Mouse (Mus musculus) hindbrain, embryonic 15.5 days (tissue): ENCODE data around the gene Gm10639. TPM values are rescaled to one million over a fixed set of nuclear protein-coding genes. Genes with fewer than 3 reads are reported as not detected.
"Not testable (repeated sequence)": the region's sequence is repeated elsewhere in the genome, so short reads cannot be mapped to it uniquely, and the experiment has no call there.

Experiments
- ATAC-seq: fragments of 200-750 bp; cut with Nextera tagmentation; 2 replicates; pipeline ENCODE4 v1.8.0; 2017; ENCODE audit warnings: low read depth, moderate number of reproducible peaks, moderate TSS enrichment; ENCODE audit not compliant: low FRiP score
- H3K27ac ChIP-seq: fragments of 300-500 bp; sonication (generic); replicated peaks from 2 replicates; pipeline ENCODE4 v1.5.1; 2015; ENCODE audit warnings: mild to moderate bottlenecking, inconsistent platforms
- H3K27me3 ChIP-seq: fragments of 300-500 bp; sonication (generic); 2 replicates; pipeline ENCODE4 v1.6.1; 2015; ENCODE audit warnings: control low read depth, inconsistent platforms
- H3K36me3 ChIP-seq: fragments of 300-500 bp; sonication (generic); 2 replicates; pipeline ENCODE4 v1.6.1; 2015; ENCODE audit warnings: control low read depth, inconsistent platforms
- H3K4me1 ChIP-seq: fragments of 300-500 bp; sonication (generic); replicated peaks from 2 replicates; pipeline ENCODE4 v1.6.1; 2015; ENCODE audit warnings: control low read depth, inconsistent platforms
- H3K4me2 ChIP-seq: fragments of 300-500 bp; sonication (generic); 2 replicates; pipeline ENCODE4 v1.6.1; 2015; ENCODE audit warnings: moderate library complexity, mild to moderate bottlenecking, inconsistent platforms
- H3K4me3 ChIP-seq: fragments of 300-500 bp; sonication (generic); 2 replicates; pipeline ENCODE4 v1.5.1; 2015; ENCODE audit warnings: mild to moderate bottlenecking, inconsistent platforms
- H3K9ac ChIP-seq: fragments of 300-500 bp; sonication (generic); 2 replicates; pipeline ENCODE4 v1.6.1; 2015; ENCODE audit warnings: inconsistent platforms
- H3K9me3 ChIP-seq: fragments of 300-500 bp; sonication (generic); 2 replicates; pipeline ENCODE4 v1.6.1; 2016; ENCODE audit warnings: control low read depth, inconsistent platforms
- WGBS: fragments of 180-500 bp; shearing (Covaris S2); methylation state at CpG from one replicate; pipeline ENCODE4 v1.1.7; 2015; 5-methylcytosine and 5-hydroxymethylcytosine counted together
- polyA plus RNA-seq: library from polyadenylated mRNA; unstranded; fragments of >200 nt; fragmentation: Nextera tagmentation; extraction: Ambion mirVana; gene quantifications from 2 replicates; pipeline ENCODE4 v1.2.1, GENCODE M21; 2015

Gm10639 gene
- polyA plus RNA-seq, 1 experiment from 2014 or later = not detected

DNA sequence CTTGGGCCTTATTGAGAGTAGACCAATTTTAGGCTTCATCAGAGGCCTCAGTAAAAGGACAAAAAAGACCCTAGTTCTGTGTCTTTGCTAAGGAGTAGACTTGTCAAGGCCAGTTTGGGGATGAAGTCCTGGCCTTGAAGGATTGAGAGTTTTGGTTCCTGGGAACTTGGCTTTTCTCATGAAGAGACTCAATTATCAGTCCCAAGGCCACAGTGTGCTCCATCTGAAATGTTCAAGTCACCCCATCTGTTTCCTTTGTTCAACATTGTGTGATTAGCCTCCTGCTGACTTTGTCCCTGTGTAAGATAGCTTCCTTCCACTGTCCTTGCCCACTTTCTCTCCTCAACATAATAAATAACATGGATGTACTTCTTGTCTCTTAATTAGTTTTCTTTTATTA is 60.3 kb downstream of the Gm10639 start:
- H3K4me1 ChIP-seq, H3K27me3 ChIP-seq, H3K9ac ChIP-seq, H3K9me3 ChIP-seq, H3K4me2 ChIP-seq, ATAC-seq, H3K4me3 ChIP-seq, H3K36me3 ChIP-seq, H3K27ac ChIP-seq: not testable (repeated sequence)

DNA sequence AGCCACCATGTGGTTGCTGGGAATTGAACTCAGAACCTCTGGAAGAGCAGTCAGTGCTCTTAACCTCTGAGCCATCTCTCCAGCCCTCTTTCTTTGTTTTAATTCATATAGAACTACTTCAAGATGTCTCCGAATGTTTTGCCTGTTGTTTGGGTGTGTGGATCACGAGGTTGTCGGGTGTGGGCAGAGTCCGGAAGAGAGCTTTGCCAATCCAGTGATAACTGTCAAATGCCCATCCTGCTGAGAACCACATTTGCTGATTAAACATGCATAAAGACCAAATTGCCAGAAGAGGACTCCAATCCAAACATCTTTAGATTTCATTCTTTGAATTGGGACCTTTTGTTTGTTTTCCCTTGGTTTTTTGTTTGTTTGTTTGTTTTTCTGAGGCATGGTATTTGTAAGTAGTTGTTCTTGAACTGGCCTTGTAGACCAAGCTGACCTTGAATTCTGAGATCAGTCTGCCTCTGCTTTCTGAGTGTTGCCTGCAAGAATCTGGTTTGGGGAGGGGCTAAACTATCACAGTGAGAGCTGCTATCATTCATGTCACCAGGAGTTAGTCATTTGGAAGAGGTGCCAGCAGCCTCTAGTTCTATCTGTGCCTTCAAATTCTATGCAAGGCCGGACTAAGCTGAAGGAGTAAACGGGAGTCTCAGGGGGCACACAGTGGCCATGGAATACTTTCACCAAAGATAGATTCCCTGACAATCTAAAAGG is 61.9 kb downstream of the Gm10639 start:
- H3K4me2 ChIP-seq = no peak overlapping the region
- H3K36me3 ChIP-seq = no peaks in the 10 kb centered on the region
- H3K9ac ChIP-seq = no peak overlapping the region
- 85% methylated on average over 6 of the region's 6 CpGs for WGBS
- no peak overlapping the region for H3K4me3 ChIP-seq
- no peak for ATAC-seq
- no peaks in the 10 kb centered on the region for H3K27me3 ChIP-seq
- H3K4me1 ChIP-seq = no peaks in the 10 kb centered on the region
- no peak overlapping the region for H3K27ac ChIP-seq
- H3K9me3 ChIP-seq = no peaks in the 10 kb centered on the region

Other genes starting within 250 kb of the Gm10639 start
- not detected in 2 replicates for gene Gcm1, start 238.0 kb upstream of the Gm10639 start, polyA plus RNA-seq
- gene Fbxo9, start 180.9 kb upstream of the Gm10639 start, polyA plus RNA-seq = 74.3 and 83.5 TPM in 2 replicates
- gene Ick, start 180.7 kb upstream of the Gm10639 start, polyA plus RNA-seq = 36.2 and 36.9 TPM in 2 replicates
- gene Gsta4, start 107.1 kb upstream of the Gm10639 start, polyA plus RNA-seq = 28.5 and 30.1 TPM in 2 replicates
- not detected in 2 replicates for gene Gsta1, start 59.3 kb upstream of the Gm10639 start, polyA plus RNA-seq
- not detected in 2 replicates for gene Gm3776, start 32.8 kb upstream of the Gm10639 start, polyA plus RNA-seq
- gene Omt2a, start 24.9 kb downstream of the Gm10639 start, polyA plus RNA-seq = not detected in 2 replicates
- gene Omt2b, start 37.7 kb downstream of the Gm10639 start, polyA plus RNA-seq = not detected in 2 replicates
- gene Gsta2, start 65.9 kb downstream of the Gm10639 start, polyA plus RNA-seq = not detected in 2 replicates
- gene Dppa5a, start 78.3 kb downstream of the Gm10639 start, polyA plus RNA-seq = 5.3 and 5.6 TPM in 2 replicates
- 5.1 and 5.6 TPM in 2 replicates for gene Ooep, start 88.8 kb downstream of the Gm10639 start, polyA plus RNA-seq
- 0.34 and 0.47 TPM in 2 replicates for gene Ddx43, start 105.9 kb downstream of the Gm10639 start, polyA plus RNA-seq
- gene Cgas, start 153.3 kb downstream of the Gm10639 start, polyA plus RNA-seq = 0.58 and 0.80 TPM in 2 replicates
- gene Mto1, start 158.3 kb downstream of the Gm10639 start, polyA plus RNA-seq = 28.6 and 30.5 TPM in 2 replicates
- 1.9 and 2.9 TPM in 2 replicates for gene Gm17324, start 158.9 kb downstream of the Gm10639 start, polyA plus RNA-seq
- 2,946 and 3,077 TPM in 2 replicates for gene Eef1a1, start 199.2 kb downstream of the Gm10639 start, polyA plus RNA-seq